13 mouse cellular contexts compared by ENCODE assay signal in genomic region chr12:72007656-72008055, GRCm38 (mm10).
"Had no signal": no experiment of that assay in that cellular context is flagged by ENCODE, and none has a peak within 500 bp of the region (broad histone marks: within the 10 kb centered on the region; RNA-seq: fewer than 3 reads in every experiment).

No protein-coding gene starts in this region.

- H3K27me3 ChIP-seq: midbrain, embryonic 13.5 days; midbrain, embryonic 15.5 days; neural tube, embryonic 12.5 days; stomach, embryonic 15.5 days had no signal

- ATAC-seq: midbrain, embryonic 13.5 days; midbrain, embryonic 15.5 days had no signal

- H3K27ac ChIP-seq: midbrain, embryonic 13.5 days; midbrain, embryonic 15.5 days; neural tube, embryonic 12.5 days; stomach, embryonic 15.5 days; stomach, postnatal 0 days had no signal

- H3K9ac ChIP-seq: lung, embryonic 14.5 days; midbrain, embryonic 13.5 days; midbrain, embryonic 15.5 days; neural tube, embryonic 12.5 days; stomach, embryonic 15.5 days had no signal

- DNase-seq: lung, adult 18-20 months; lung, embryonic 14.5 days; lung, postnatal 10 days; lung, postnatal 4 days; right cerebral cortex, postnatal 14 days; thymus, adult 2 months; thymus, postnatal 25 days had no signal

- H3K4me1 ChIP-seq: midbrain, embryonic 13.5 days; midbrain, embryonic 15.5 days; neural tube, embryonic 12.5 days; stomach, embryonic 15.5 days had no signal

- H3K4me2 ChIP-seq: lung, embryonic 14.5 days; midbrain, embryonic 11.5 days; midbrain, embryonic 13.5 days; midbrain, embryonic 15.5 days; neural tube, embryonic 12.5 days; stomach, embryonic 15.5 days had no signal

- H3K9me3 ChIP-seq: midbrain, embryonic 13.5 days; midbrain, embryonic 15.5 days; neural tube, embryonic 12.5 days; stomach, embryonic 15.5 days had no signal

- H3K36me3 ChIP-seq: midbrain, embryonic 13.5 days; midbrain, embryonic 15.5 days; neural tube, embryonic 12.5 days; stomach, embryonic 15.5 days had no signal

- H3K4me3 ChIP-seq: midbrain, embryonic 13.5 days; midbrain, embryonic 15.5 days; neural tube, embryonic 12.5 days; stomach, embryonic 15.5 days had no signal
